Mouse (Mus musculus) bone marrow macrophage, adult 2 months (primary cell): ENCODE measurements at regions not wholly inside any gene's neighbourhood (a gene's known extent, or its start where the extent isn't known, plus 50 kb on each side); places are given as distances from the start of the nearest gene placed in this dataset.

Experiments
- CTCF ChIP-seq: IDR thresholded peaks from 2 replicates; pipeline ENCODE4 v1.5.1; 2012; ENCODE audit warnings: low read depth, mild to moderate bottlenecking, low read length, moderate library complexity
- POLR2A ChIP-seq: IDR thresholded peaks from 2 replicates; pipeline ENCODE4 v1.6.1; 2012; ENCODE audit warnings: mild to moderate bottlenecking, low read depth, low read length, borderline replicate concordance

DNA sequence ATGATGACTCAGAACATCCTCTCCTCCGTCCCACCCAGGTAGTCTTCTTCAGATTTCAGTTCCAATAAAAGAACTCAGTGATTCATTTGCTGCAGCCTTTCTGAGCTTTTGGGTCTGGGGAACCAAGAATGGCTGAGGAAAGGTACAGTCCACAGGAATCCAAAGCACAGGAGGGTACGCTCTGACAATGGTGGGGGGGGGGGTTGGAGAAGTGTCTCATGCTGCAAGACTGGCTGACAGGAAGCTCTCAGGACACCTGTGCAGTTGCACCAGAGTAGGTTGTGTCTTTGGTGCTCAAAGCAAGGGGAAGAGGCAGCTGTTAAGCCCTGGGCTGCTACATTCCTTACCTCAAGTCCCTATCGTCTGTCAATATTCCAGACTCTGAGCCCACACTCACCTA lies 192.7 kb upstream of the Bcl6 start:
- no peak for TF ChIP-seq POLR2A
- no peak for TF ChIP-seq CTCF
